Mouse (Mus musculus): ENCODE data around the gene Hoxd11. TPM values are rescaled to one million over a fixed set of nuclear protein-coding genes. Genes with fewer than 3 reads are reported as not detected.

The Hoxd11 gene
- total RNA-seq, 2 experiments from 2014 or later: not detected

GRCm38 (mm10) chr2:74722949-74723348, 43.6 kb downstream of the Hoxd11 start:
- intact Hi-C loops (cut with DNase I): no loop called here
- no peak for DNase-seq

- intact Hi-C loops (cut with DNase I): no loop called here
- no peak for DNase-seq
Measured at GRCm38 (mm10) chr2:74724244-74725015, 45.1 kb downstream of the Hoxd11 start.

DNA sequence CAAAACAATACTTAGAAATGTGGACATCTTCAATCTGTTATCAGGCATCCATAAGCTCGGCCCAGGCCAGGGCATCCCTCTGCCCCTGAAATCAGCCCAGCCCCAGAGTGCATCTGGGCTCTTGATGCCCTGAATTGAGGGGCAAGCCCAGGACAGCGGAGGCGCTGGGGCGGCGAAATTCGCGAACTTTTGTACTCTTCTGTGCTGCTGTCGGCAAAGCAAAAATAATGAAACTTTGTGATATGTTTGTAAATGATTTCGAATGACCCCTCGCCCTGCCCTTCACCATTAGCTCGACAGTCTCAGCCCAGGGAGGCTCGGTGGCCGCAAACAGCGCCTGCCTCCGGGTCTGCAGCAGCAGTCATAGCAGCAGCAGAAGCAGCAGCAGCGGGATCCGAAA, 45.8 kb downstream of the Hoxd11 start:
- intact Hi-C loops (cut with DNase I): no loop called here
- no peak for DNase-seq

- intact Hi-C loops (cut with DNase I): no loop called here
- no peak for DNase-seq
Measured at GRCm38 (mm10) chr2:74726551-74726950, 47.2 kb downstream of the Hoxd11 start, which contains the start of gene Gm28230. Gene Gm28230, plus strand, starts transcription at chr2:74726728.

DNA sequence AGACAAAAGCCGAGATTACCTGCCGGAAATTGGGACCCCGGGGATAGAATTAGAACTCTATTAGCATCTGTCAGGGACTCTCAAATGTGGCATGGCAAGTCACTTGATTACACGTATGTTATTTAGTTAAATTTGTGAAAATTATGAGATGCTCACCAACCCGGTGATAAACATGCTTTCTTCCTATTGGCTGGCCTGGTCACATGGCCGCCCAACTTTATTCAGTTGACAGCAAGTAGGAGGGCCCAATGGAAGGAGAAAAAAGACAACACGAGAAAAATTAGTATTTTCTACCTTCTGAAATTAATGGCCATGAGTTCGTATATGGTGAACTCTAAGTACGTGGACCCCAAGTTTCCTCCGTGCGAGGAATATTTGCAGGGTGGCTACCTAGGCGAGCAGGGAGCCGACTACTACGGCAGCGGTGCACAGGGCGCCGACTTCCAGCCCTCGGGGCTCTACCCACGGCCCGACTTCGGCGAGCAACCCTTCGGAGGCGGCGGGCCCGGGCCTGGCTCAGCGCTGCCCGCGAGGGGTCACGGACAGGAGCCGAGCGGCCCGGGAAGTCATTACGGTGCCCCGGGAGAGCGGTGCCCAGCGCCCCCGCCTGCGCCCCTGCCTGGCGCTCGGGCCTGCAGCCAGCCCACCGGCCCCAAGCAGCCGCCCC, 47.7 kb downstream of the Hoxd11 start:
- DNase-seq: no peak
- intact Hi-C loops (cut with DNase I): no loop called here

- DNase-seq: no peak
- intact Hi-C loops (cut with DNase I): no loop called here
Measured at GRCm38 (mm10) chr2:74727640-74728302, 48.4 kb downstream of the Hoxd11 start.

GRCm38 (mm10) chr2:74728303-74728680, 48.9 kb downstream of the Hoxd11 start:
- DNase-seq: no peak
- intact Hi-C loops (cut with DNase I): no loop called here

- intact Hi-C loops (cut with DNase I): no loop called here
- DNase-seq: no peak
Measured at GRCm38 (mm10) chr2:74730331-74730730, 51.0 kb downstream of the Hoxd11 start.

DNA sequence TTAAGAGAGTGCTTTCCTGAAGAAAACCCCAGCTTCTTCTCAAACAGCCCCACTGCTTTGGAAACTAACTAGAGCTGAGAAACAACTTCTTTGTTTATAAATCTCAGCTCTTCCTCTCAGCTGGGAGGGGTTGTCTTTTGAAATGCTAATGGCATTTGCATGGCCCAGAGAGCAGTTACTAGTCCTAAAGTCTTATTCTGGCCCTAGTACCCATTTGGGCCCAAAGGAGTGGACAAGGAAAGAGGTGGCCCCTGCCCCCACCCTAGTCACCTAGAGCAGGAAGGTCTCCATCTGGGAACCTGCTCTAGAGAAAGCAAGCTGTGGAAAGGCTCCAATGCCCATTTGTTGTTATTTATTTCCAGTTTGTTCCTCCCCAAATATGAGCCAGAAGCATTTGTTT, 51.7 kb downstream of the Hoxd11 start:
- DNase-seq: no peak
- intact Hi-C loops (cut with DNase I): no loop called here

GRCm38 (mm10) chr2:74731799-74732512, 52.6 kb downstream of the Hoxd11 start:
- intact Hi-C loops (cut with DNase I): no loop called here
- no peak for DNase-seq

- no peak for DNase-seq
- intact Hi-C loops (cut with DNase I): no loop called here
Measured at GRCm38 (mm10) chr2:74732513-74733316, 53.4 kb downstream of the Hoxd11 start.

DNA sequence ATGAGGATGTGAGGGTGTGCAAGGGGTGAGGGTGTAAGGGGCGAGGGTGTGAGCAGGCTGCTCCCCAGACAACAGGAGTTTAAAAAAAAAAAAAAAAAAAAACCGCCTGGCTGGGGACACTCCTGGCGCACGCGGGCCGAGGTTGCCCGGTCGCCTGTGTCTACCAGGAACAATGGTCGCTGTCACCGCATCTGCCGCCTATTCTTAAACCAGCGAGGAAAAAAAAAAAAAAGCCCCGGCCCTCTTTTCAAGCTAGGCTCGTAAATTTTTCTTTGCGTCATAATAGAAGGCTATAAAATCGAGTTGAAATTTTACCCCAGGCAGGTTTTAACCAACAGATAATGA, 53.9 kb downstream of the Hoxd11 start:
- DNase-seq: no peak
- intact Hi-C loops (cut with DNase I): no loop called here

DNA sequence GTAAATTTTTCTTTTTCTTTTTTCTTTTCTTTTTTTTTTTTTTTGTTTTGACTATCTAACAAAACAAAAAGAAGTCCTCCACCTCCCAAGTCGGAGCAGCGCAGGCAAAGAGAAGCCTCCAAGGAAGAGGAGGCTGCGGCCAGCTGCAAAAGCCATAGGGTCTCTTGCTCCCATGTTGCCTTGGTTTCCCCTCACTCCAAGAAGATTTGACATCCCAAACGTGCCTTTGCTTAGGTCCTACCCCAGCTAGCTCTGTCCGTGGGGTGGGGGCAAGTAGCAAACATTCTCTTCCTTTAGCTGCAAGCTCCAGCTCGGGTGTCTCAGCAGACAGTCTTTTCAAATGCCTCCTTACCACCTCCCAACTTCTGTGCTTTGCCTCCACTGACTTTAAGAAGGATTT, 54.4 kb downstream of the Hoxd11 start:
- DNase-seq: no peak
- intact Hi-C loops (cut with DNase I): no loop called here

DNA sequence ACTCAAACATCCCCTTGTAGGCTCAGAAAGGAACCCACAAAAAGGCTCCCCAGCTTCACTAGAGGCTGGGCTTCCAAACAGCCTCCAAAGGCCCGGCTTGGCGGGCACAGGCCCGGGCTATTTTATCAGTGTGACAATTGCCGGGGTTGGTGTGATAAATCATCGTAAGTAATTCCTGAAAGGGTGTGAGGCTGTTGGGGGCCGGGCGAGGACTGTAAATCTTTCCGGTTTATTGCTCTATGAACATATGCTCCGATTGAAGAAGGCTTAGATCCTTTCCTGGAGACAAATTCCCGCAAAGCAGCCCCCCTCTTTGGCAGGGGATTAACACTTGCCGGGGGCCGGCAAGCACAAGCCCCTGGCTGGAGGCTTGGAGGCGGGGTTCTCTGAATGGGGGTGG, 55.1 kb downstream of the Hoxd11 start:
- DNase-seq: no peak
- intact Hi-C loops (cut with DNase I): no loop called here

GRCm38 (mm10) chr2:74734996-74735811, 55.8 kb downstream of the Hoxd11 start:
- DNase-seq: no peak
- intact Hi-C loops (cut with DNase I): no loop called here

DNA sequence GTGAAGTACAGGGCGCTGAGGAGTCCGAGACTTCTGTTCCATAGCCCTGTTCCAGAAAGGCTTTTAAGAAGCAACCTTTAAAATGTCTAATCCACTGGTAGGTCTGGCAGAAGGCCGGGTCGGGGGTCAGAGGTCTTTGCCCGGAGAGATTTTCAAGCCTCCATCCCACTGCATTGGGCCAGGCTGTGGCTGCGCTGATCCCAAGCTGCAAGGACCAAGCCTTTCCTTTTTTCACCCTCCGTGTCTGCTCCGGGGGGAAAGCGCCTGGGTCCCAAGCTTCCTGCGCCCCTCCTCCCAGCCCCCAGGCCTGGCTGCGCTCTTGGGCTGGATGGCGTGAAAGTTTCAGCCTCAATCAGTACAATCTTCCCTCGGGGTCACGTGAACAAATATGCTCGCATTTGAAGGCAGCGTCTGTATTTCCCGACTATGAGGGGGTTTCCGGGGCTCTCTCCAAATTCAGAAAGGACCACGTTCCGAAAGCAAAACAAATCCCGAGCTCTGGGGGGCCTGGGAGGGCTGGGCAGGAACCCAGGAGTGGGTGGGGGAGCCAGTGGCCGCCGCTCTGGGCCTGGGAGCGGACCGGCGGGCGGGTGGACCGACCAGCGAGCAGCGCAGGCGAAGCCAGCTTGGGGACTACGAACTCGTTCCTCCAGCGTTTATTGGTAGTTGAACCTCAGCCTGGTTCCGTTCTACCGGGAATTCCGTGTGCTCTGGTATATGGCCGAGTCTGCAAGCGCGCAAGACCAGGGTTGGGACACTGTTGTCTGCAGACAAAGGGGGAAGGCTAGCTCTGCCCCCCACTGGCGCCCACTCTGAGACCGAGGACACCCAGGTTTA, 56.7 kb downstream of the Hoxd11 start:
- DNase-seq: no peak
- intact Hi-C loops (cut with DNase I): no loop called here

All from heart, postnatal 14 days (tissue).